Comparison of ENCODE assay signal across 9 mouse cellular contexts in the genomic region with DNA sequence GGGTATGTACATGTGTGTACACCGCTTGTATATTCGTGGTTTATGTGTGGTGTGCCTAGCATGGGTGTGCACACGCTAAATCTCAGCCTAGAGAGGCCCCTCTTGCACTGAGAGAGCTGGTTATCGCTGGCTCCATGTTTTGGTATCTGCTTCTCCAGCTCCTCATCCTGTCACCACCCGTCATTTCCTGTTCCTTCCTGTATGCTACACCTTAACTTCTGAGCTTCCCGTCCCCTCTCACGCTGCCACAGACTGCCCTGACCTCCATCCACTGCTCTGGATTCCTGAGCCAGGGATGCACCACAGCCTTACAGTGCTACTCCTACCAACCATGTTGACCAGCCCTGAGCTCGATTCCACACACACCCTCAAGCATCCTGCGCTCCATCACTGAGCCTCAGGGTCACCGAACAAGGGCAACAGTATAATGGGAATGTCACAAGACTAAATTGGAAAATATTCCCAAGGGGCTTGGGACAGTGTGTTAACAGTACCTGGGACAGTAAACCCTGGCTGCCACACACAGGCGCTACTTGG. TPM values are rescaled to one million over a fixed set of nuclear protein-coding genes. Genes with fewer than 3 reads are reported as not detected.
A peak's percentile ranks its signal among the peaks of the same experiment; 100 is the strongest.
DNase-seq lines count a peak whose midpoint lies in the region; ATAC-seq and TF ChIP-seq lines count a peak whose summit lies in the region.
"Had no signal": no experiment of that assay in that cellular context is flagged by ENCODE, and none has a peak within 500 bp of the region (broad histone marks: within the 10 kb centered on the region; RNA-seq: fewer than 3 reads in every experiment).

No protein-coding gene starts in this region.

- no peak for ATAC-seq in forebrain, embryonic 16.5 days
- no peak for ATAC-seq in kidney, embryonic 15.5 days (replicated peaks; ENCODE audit: low FRiP score)

- H3K36me3 ChIP-seq in forebrain, embryonic 10.5 days (replicated peaks), result peaks cover 97% of the 10 kb centered on the region
- H3K36me3 ChIP-seq in forebrain, embryonic 16.5 days (ENCODE audit: control insufficient read depth, insufficient read depth), result peaks cover 6% of the 10 kb centered on the region
- peaks cover 67% of the 10 kb centered on the region for H3K36me3 ChIP-seq in kidney, embryonic 15.5 days
- peaks cover 19% of the 10 kb centered on the region for H3K36me3 ChIP-seq in kidney, adult 2 months (ENCODE audit: control insufficient read depth, insufficient read depth, low read length)

- peaks cover 89% of the 10 kb centered on the region for H3K4me1 ChIP-seq in forebrain, embryonic 10.5 days
- peaks cover 39% of the 10 kb centered on the region for H3K4me1 ChIP-seq in forebrain, embryonic 16.5 days (replicated peaks; ENCODE audit: control insufficient read depth, insufficient read depth, low read length)
- H3K4me1 ChIP-seq in kidney, embryonic 15.5 days, result peaks cover 69% of the 10 kb centered on the region
- peaks cover 41% of the 10 kb centered on the region for H3K4me1 ChIP-seq in kidney, adult 2 months (ENCODE audit: control insufficient read depth, insufficient read depth, low read length)

- H3K9me3 ChIP-seq in forebrain, embryonic 10.5 days, result no peaks in the 10 kb centered on the region
- no peaks in the 10 kb centered on the region for H3K9me3 ChIP-seq in forebrain, embryonic 16.5 days (ENCODE audit: control insufficient read depth, low read length)
- H3K9me3 ChIP-seq in kidney, embryonic 15.5 days (replicated peaks), result no peaks in the 10 kb centered on the region
- H3K9me3 ChIP-seq: hindbrain, embryonic 13.5 days had no signal

- WGBS in forebrain, embryonic 10.5 days, result 90% methylated on average over 11 of the region's 11 CpGs
- WGBS in forebrain, embryonic 16.5 days, result 96% methylated on average over 11 of the region's 11 CpGs
- 70% methylated on average over 11 of the region's 11 CpGs for WGBS in kidney, embryonic 15.5 days
- WGBS in kidney, adult 2 months, result 64% methylated on average over 11 of the region's 11 CpGs

- no peaks in the 10 kb centered on the region for H3K27me3 ChIP-seq in forebrain, embryonic 10.5 days (ENCODE audit: poor library complexity, severe bottlenecking)
- no peaks in the 10 kb centered on the region for H3K27me3 ChIP-seq in forebrain, embryonic 16.5 days (replicated peaks; ENCODE audit: control insufficient read depth, insufficient read depth, low read length)
- H3K27me3 ChIP-seq in kidney, embryonic 15.5 days, result no peaks in the 10 kb centered on the region
- no peaks in the 10 kb centered on the region for H3K27me3 ChIP-seq in kidney, adult 2 months (replicated peaks; ENCODE audit: control insufficient read depth, insufficient read depth, low read length)
- H3K27me3 ChIP-seq: hindbrain, embryonic 13.5 days had no signal

- no peak for TF ChIP-seq CTCF in kidney, adult 2 months (conservative IDR thresholded peaks at IDR 0.05; ENCODE audit: insufficient read depth, insufficient read length, low read depth, low read length)

- no peak for DNase-seq in forebrain, embryonic 10.5 days (ENCODE audit: extremely low spot score, low spot score)
- no peak for DNase-seq in kidney, adult 2 months
- peak; percentile 13 for DNase-seq in urinary bladder, adult 2 months (ENCODE audit: low spot score)
- DNase-seq in urinary bladder, postnatal 14 days (ENCODE audit: low spot score), result no peak
- DNase-seq in cerebellum, postnatal 25 days, result no peak
- no peak for DNase-seq in cerebellum, adult 11 months

- no peak overlapping the region for H3K4me2 ChIP-seq in forebrain, embryonic 16.5 days (ENCODE audit: low read length)
- no peak overlapping the region for H3K4me2 ChIP-seq in kidney, embryonic 15.5 days
- H3K4me2 ChIP-seq: hindbrain, embryonic 13.5 days had no signal

- no peak overlapping the region for H3K9ac ChIP-seq in forebrain, embryonic 16.5 days (replicated peaks; ENCODE audit: low read depth, low read length)
- no peak overlapping the region; the same call in 1 of the 2 replicates for H3K9ac ChIP-seq in kidney, embryonic 15.5 days
- H3K9ac ChIP-seq: hindbrain, embryonic 13.5 days had no signal

- TF ChIP-seq POLR2A in kidney, adult 2 months (IDR thresholded peaks at IDR 0.05; ENCODE audit: low read depth, low read length), result no peak

- H3K4me3 ChIP-seq in forebrain, embryonic 10.5 days, result no peak overlapping the region
- H3K4me3 ChIP-seq in forebrain, embryonic 16.5 days (replicated peaks; ENCODE audit: low read length), result no peak overlapping the region
- no peak overlapping the region for H3K4me3 ChIP-seq in kidney, embryonic 15.5 days (replicated peaks)
- H3K4me3 ChIP-seq in kidney, adult 2 months (ENCODE audit: insufficient read depth, low read depth, low read length), result no peak overlapping the region
- H3K4me3 ChIP-seq: hindbrain, embryonic 13.5 days had no signal

- 0 out of 2 replicates have a peak overlapping the region, but pooled peaks have one; percentile 69 for H3K27ac ChIP-seq in forebrain, embryonic 10.5 days
- no peak overlapping the region for H3K27ac ChIP-seq in forebrain, embryonic 16.5 days (ENCODE audit: low read length)
- H3K27ac ChIP-seq in kidney, embryonic 15.5 days, result peak overlapping the region; percentile 85
- no peak overlapping the region for H3K27ac ChIP-seq in kidney, adult 2 months (ENCODE audit: insufficient read depth, low read depth, low read length)

RNA-seq across cellular contexts. Expression of a gene that starts 39.5 kb away (rescaled TPM):
- polyA plus RNA-seq in forebrain, embryonic 10.5 days (2016; fragmentation: Nextera tagmentation; extraction: Ambion mirVana), result 103 and 116 TPM in 2 replicates
- 100 and 127 TPM in 2 replicates for polyA plus RNA-seq in forebrain, embryonic 16.5 days (2015; fragmentation: Nextera tagmentation; extraction: Ambion mirVana)
- 182 and 184 TPM in 2 replicates for polyA plus RNA-seq in kidney, embryonic 15.5 days (2015; fragmentation: Nextera tagmentation; extraction: Ambion mirVana)
- 129 and 152 TPM in 2 replicates for polyA plus RNA-seq in kidney, adult 2 months (2012; rRNA removed)
- polyA plus RNA-seq in urinary bladder, adult 2 months (2012; rRNA removed), result 104 and 106 TPM in 2 replicates

Comparison
In these comparisons a context has a peak if more than half of its experiments do, and no peak if none do; other contexts are left out.
1. H3K27ac ChIP-seq: peak in forebrain, embryonic 10.5 days (single experiment) and kidney, embryonic 15.5 days (single experiment); none in forebrain, embryonic 16.5 days (single experiment) and kidney, adult 2 months (single experiment).